Mouse (Mus musculus) v-Abl transformed pro-B cells (cell line): ENCODE results near the gene Zfp385b.

Experiments used
- in situ Hi-C, 2 experiments: fragments of 400-800 bp; cut with MboI; formaldehyde crosslinking; loops; one replicate each; pipeline ENCODE4 v1.15.1; 2025; ENCODE audit not compliant: unreplicated experiment in 2 of 2

Zfp385b gene

DNA sequence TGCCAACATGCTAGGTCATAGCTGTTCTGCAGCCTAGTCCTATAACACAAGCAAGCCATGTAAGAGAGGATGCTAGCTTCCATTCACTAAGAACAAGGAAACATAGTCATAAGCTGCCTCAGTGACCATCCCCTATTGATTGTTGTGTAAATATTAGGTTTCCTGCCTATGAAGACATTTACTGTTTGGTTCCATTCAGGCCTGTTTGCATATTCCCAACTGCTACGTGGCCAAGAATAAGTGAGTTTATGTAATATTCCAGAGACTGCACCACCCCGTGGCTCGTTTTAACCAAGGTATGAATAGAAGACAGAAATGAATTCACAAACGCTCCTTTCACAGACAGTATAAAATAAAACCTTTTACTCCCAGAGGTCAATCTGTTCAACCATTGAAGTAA is 200.8 kb downstream of the Zfp385b start:
- in situ Hi-C loops: no loop called here

DNA sequence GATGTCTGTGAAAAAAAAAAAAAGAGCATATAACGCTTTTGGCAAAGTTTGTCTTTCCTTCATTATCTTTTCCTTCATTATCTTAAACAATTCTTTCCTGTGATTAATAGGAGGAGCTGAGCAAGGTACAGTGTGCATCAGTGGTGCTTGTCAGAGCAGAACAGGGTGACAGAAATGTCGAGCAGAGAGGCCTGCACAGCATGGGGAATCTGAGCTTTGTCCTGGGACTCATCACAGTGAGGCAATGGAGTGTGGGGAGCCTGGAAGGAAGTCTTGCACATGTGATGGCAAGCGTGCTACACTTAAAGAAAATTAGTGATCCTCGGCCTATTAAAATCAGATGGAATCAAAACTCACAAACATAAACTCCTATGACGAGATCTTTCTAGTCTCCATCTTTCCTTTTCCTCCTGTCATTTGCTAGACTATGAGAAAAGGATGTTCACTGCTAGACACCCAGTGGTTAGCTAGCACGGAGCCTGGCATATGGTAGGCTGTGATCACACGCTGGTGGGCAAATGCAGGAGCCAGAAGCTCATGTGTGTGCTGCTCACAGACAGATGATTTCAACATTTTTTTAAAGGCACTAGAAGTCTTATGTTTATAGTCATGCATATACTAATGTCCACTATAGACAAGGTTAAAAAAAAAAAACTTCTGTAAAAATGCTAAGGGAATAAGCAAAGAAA is 209.0 kb downstream of the Zfp385b start:
- in situ Hi-C loops: no loop called here

DNA sequence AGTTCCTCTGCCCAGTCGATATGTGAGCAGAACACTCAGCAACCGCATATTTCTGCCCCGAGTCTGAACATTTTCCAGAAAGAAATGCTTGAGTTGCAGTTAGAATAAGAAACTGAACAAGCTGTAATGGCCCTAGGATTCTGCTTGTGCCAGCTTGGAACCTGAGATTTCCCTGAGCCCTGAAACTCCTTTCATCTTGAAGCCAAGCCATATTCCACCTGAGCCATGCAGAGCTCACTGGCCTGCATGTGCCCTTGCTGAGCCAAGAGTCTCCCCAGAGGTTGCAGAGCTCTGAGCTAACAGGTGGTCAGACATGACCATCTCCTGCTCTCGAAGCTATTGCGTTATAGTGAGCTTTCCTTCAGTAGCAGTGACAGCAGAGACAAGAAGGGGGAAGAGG is 210.0 kb downstream of the Zfp385b start:
- in situ Hi-C loops: no loop called here

DNA sequence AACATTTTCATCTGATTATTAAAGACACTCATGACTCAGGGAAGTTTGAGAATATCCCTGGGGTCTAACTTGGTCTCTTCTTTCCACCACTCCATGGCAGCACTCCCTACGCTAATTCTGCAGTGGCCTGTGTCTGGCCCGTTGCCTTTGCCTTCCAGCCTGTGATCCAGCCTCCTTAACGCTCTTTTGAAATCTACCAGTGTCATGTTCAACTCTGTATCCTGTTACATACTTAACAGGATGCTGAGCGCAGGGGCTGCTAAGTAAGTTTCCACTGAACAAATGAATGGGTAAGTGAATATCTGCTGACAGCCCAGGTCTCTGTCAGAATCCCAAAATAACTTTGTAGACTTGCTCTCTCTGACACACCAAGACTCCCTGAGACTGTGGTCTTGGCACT is 210.8 kb downstream of the Zfp385b start:
- in situ Hi-C loops: no loop called here

- in situ Hi-C loops: no loop called here
These were observed 226.0 kb downstream of the Zfp385b start for GRCm38 (mm10) chr2:77593461-77593860.

GRCm38 (mm10) chr2:77592525-77592924 is 226.9 kb downstream of the Zfp385b start:
- in situ Hi-C loops: no loop called here

GRCm38 (mm10) chr2:77589205-77589901 is 230.1 kb downstream of the Zfp385b start:
- in situ Hi-C loops: no loop called here

GRCm38 (mm10) chr2:77587387-77587786 is 232.1 kb downstream of the Zfp385b start:
- in situ Hi-C loops: no loop called here

DNA sequence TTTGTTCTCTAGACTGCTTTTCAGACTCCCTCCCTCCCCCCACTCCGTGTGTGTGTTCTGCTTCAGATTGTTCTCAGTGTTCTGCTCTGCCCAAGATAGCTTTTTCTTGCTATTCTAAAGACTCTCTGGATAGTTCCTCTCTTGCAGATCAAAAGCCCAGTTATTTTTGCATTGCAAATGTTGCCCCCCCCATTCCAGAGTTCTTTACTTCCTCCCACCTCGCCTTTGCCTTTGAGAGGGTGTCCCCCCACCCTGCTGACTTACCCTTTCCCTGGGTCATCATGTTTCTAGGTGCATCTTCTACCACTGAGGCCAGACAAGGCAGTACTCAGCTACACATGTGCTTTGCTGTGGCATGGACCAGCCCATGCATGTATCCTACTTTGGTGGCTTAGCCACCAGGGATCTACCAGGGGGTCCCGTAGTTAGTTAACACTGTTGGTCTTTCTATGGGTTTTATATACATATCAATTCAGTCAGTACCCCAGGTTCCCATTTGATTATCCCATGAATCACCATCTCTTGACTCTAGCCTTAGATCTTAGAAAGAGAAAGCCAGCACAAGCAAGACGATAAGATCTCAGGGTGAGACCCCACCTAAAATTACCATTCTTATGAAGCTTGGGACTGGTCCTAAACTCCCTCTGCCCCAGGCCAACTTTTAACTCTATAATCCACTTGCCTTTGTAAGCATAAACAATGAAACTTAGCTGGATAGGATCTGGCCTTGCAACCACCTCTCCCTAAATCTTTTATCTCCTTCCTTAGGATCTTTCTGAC is 232.7 kb downstream of the Zfp385b start:
- in situ Hi-C loops: no loop called here

DNA sequence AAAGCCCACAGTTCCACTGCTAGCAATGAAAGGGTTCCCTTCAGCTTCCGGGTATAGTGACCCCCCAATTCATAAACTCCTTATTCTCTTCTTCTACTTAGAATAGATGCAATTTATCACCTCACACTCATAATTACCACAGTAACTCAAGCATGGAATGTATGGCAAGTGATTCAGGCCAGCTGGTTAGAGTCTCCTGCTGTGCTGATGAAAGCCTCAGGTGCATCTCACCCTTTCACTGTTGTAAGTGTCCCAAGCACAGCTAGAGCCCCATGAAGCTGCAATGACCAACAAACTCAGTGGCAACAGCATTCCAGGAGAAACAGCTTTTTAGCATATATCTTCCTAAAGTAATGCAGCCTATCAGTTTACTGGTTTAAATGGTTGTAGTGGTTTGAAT is 235.9 kb downstream of the Zfp385b start:
- in situ Hi-C loops: no loop called here

GRCm38 (mm10) chr2:77576571-77576970 is 242.9 kb downstream of the Zfp385b start:
- in situ Hi-C loops: no loop called here

- in situ Hi-C loops: no loop called here
These were observed 251.7 kb downstream of the Zfp385b start for GRCm38 (mm10) chr2:77567528-77568435.

GRCm38 (mm10) chr2:77563706-77564105 is 255.7 kb downstream of the Zfp385b start:
- in situ Hi-C loops: no loop called here

DNA sequence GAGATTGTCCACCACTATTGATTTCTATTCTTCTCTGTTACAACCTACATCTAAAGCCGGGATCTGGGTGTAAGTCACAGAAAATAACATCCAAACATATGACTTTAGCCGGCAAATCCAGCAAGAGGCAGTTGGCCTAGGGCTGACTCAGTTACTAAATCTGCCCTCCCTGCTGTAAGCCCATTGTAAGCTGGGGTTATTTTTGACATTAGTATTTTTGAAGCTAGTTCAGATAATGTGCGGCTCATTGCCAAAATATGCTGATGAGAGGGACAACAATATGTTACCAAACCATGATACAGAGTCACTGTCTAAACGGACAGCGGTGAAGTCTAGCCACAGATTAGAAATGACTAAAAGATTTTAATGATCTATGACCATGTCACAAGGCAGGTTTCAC is 257.5 kb downstream of the Zfp385b start:
- in situ Hi-C loops: no loop called here

DNA sequence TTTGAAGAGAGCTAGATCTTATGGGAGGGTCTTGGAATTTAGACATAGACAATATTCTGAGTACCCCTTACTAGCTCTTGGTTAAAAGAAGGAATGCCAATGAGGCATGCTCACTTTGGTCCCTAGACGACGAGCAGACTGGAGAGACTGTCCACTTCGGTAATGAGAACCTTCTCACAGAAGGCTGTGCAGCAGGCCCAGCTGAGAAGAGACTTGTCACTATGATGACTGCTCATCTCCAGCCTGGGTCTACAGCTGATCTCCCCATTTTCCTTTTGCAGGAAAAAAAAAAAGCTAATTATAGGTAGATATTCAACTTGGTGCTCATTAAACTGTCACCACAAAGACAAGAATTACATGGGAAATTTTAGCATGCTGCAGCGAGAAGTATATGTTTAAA is 262.5 kb downstream of the Zfp385b start:
- in situ Hi-C loops: no loop called here

- in situ Hi-C loops: no loop called here
These were observed 263.5 kb downstream of the Zfp385b start for GRCm38 (mm10) chr2:77555980-77556379.

GRCm38 (mm10) chr2:77552675-77553074 is 266.8 kb downstream of the Zfp385b start:
- in situ Hi-C loops: no loop called here

DNA sequence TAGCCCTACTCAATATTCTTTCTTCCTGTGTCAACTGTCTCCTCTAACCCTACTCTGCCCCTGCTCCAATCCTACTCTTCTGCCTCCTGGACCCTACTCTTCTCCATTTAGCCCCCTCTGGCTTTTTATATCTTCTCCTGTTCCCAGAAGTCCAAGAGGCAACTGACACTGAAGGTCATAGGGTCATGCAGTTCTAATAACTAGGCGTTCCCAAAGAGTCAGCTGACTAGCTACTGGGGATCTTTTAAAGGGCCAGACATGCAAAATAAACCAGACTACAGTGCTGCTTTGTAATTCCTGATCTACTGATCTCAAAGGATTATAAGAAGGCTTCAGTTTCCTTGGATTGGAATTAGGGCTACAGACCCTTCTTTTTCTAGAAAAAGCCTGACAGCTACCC is 276.1 kb downstream of the Zfp385b start:
- in situ Hi-C loops: no loop called here

DNA sequence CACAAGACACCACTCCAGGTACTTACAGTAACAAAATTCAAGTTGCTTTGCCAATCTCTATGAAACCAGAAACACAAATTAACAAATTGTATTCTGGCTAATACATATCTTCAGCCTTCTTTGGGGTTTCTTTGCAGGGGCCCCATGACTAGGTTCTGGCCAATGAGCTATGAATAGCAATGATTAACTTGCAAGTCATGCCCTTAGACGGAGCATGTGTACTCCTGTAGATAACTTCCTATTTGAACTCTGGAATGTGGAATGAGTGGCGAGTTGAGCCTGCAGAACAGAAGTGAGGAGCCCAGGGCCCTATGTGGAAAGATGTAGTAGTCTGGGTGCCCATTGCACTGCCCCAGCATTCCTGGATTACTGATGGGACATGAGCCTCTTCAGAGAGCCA is 276.8 kb downstream of the Zfp385b start:
- in situ Hi-C loops: no loop called here

- in situ Hi-C loops: no loop called here
These were observed 277.8 kb downstream of the Zfp385b start for GRCm38 (mm10) chr2:77541681-77542080.

GRCm38 (mm10) chr2:77540860-77541259 is 278.6 kb downstream of the Zfp385b start:
- in situ Hi-C loops: no loop called here
